Mouse (Mus musculus): ENCODE data around the gene Nckap5l.
"Not testable (repeated sequence)": the region's sequence is repeated elsewhere in the genome, so short reads cannot be mapped to it uniquely, and the experiment has no call there.

The Nckap5l gene

GRCm38 (mm10) chr15:99469736-99470135 lies 12.2 kb upstream of the Nckap5l start:
- DNase-seq (ENCODE audit: low spot score in 2 of 2) = no peak

DNA sequence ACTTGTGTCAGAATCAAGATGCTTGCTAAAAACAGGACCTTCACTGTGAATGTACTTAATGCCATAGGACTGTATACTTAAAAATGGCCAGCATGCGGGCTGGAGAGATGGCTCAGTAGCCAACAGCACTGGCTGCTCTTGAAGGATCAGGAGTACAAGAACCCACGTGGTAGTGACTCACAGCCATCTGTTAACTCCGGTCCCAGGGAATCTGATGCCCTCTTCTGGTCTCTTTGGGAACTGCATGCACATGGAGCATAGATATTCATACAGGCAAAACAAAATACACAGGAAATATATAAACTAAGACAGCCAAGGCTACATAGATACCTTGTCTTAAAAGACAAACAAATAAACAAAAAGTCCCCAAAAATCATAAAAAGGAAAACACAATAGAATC lies 11.5 kb upstream of the Nckap5l start:
- peak; percentile 82 to 85 for DNase-seq (ENCODE audit: low spot score in 2 of 2)

DNA sequence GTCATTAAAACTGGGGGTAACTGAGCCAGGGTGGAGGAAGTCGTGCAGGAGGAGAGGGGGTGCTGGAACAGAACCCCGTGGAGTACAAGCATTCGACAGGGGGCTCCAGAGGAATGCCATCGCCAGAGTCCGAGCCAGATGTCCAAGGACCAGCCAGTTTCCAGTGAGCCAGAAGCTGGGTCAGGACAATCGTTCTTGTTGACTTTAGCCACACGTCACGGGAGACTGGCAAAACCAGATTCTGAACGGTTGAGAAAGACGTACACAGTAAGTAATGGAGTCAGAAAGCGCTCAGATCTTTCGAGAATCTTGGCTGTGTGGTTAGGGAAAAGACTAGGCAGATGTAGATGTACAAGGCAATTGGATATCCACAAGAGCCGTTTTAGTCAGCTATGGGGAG lies 5.6 kb upstream of the Nckap5l start:
- no peak for DNase-seq (ENCODE audit: low spot score in 2 of 2)

- peak; percentile 79 to 80 for DNase-seq (ENCODE audit: low spot score in 2 of 2)
These were observed 464 bp downstream of the Nckap5l start for GRCm38 (mm10) chr15:99456963-99457605.

DNA sequence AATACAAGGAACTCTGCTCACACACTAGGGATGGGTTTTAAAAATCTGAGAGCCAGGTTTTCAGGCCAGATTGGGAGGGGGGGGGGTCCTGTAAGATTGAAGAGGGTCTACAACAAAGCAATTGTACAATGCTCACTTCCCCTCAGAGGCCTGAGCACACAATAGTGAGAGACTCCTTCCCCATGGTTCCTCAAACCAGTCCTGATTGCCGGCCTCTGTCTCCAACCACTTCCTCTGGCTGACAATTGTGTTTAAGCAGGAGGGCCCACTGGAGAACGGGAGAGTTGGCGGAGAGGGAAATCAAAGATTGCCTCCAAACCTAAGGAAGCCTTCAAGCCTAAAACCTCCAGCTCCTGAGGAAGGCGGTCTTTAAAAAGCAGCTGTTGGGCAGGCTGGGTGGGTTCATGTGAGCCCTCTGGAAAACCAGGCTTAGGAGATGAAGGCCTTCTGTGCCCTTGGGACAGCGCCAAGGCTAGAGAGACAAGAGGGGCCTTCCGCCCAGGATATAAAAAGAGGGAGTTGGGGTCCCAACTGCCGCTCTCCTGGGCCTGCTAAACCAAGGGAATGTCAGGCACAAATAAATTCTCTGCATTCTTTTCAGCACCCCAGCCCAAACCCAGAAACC lies 1.1 kb downstream of the Nckap5l start:
- no peak for DNase-seq (ENCODE audit: low spot score in 2 of 2)

- no peak for DNase-seq (ENCODE audit: low spot score in 2 of 2)
These were observed 2.1 kb downstream of the Nckap5l start for GRCm38 (mm10) chr15:99455415-99455814.

GRCm38 (mm10) chr15:99454585-99455279 lies 2.8 kb downstream of the Nckap5l start:
- DNase-seq (ENCODE audit: low spot score in 2 of 2) = no peak

DNA sequence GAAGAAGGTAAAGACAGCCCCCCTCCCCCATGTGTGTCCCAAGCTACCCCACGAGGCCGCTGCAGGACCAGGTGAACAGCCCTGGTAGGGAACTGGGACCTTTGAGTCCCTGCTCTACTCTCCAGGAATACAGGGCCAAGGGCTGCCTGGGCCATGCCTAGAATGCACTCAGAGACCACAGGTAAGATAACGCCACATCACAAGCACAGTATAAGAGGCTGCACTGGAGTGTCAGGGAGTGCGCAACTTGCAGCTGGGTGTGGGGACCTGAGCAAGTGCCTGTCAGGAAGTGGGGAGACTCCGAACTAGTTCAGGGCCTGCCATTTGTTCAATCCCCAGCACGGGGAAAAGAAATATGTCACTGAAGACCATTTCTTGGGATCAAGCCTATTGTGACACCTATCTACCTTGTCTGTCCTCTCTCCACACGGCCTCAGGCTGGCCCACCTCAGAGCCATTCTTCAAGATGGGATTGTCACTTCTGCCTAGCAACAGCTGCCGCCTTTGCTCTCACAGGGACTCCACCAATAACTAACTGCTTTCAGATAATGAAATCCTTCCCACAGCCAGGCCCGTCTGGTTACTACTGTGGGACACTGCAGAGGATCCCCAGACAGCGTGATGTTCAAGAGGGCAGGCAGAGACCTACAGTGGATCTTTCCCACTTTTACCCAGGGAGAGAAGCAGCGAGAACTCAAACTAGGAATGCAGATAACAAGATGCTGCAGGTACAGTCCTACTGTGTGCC lies 4.2 kb downstream of the Nckap5l start:
- DNase-seq (ENCODE audit: low spot score in 2 of 2) = no peak

GRCm38 (mm10) chr15:99449751-99450280 lies 7.7 kb downstream of the Nckap5l start:
- no peak for DNase-seq (ENCODE audit: low spot score in 2 of 2)

GRCm38 (mm10) chr15:99449131-99449750 lies 8.3 kb downstream of the Nckap5l start:
- DNase-seq (ENCODE audit: low spot score in 2 of 2) = peak; percentile 79 to 82

- DNase-seq (ENCODE audit: low spot score in 2 of 2) = not testable (repeated sequence)
These were observed 11.4 kb downstream of the Nckap5l start for GRCm38 (mm10) chr15:99446136-99446535.

- no peak for DNase-seq (ENCODE audit: low spot score in 2 of 2)
These were observed 12.0 kb downstream of the Nckap5l start for GRCm38 (mm10) chr15:99445567-99445966.

GRCm38 (mm10) chr15:99442358-99442757 lies 15.2 kb downstream of the Nckap5l start:
- DNase-seq (ENCODE audit: low spot score in 2 of 2) = no peak

GRCm38 (mm10) chr15:99440816-99441457 lies 16.6 kb downstream of the Nckap5l start:
- no peak for DNase-seq (ENCODE audit: low spot score in 2 of 2)

DNA sequence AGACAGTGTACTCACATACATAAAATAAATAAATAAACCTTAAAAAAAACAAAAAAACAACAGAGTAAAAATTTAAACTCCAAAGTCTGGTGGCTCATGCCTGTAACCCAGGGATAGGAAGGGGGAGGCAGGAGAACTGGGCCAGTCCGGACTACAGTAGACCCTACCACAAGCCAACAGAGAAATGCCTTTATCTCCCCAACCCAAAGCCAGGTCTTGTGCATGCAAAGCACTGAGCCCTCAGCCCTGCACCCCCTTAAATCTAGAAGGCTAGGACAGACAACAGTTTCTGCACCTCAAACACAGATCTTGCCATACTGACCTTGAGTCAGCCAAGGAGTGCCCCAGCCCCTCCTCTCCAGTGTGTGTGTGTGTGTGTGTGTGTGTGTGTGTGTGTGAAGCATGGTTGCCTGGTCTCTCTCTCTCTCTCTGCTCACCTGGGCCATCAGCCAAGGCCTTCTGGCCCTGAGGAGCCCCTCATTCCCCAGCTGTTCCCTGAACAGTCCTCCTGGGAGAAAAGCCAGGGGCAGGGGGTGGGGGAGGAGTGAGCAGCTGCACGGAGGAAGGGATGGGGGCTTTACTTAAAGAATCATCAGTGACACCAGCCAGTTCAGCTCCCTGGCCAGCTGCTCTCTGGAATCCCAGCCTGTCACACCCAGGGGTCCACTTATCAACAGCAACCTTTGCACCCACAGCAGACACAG lies 17.3 kb downstream of the Nckap5l start:
- DNase-seq (ENCODE audit: low spot score in 2 of 2) = peak; percentile 75 to 80

- no peak for DNase-seq (ENCODE audit: low spot score in 2 of 2)
These were observed 18.4 kb downstream of the Nckap5l start for GRCm38 (mm10) chr15:99438966-99439698.

- no peak for DNase-seq (ENCODE audit: low spot score in 2 of 2)
These were observed 23.6 kb downstream of the Nckap5l start for GRCm38 (mm10) chr15:99433913-99434312.

GRCm38 (mm10) chr15:99433081-99433718 lies 24.3 kb downstream of the Nckap5l start:
- no peak for DNase-seq (ENCODE audit: low spot score in 2 of 2)

DNA sequence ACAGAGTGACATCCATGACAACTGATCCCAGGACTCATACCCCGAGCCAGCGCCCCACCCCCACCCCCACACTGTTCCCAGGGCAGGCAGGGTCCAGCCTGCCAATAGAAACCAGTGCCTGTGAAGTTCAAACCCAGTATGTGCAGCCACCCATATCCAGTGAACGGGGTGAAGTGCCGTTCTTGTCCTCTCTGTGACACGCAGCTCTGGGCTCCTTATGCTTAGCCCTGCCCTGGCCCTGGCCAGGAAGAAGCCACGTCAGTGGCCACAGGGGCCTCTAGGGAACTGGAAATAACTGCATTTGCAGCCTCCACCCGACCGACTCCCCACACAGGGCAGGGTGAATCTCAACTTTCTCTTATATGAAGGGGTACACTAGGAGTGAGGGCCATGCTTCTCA lies 25.6 kb downstream of the Nckap5l start:
- no peak for DNase-seq (ENCODE audit: low spot score in 2 of 2)
